Mouse (Mus musculus): ENCODE measurements around the gene P2rx1. TPM values are rescaled to one million over a fixed set of nuclear protein-coding genes. Genes with fewer than 3 reads are reported as not detected.

P2rx1 gene
- polyA plus RNA-seq, 1 experiment from 2014 or later, result not detected

DNA sequence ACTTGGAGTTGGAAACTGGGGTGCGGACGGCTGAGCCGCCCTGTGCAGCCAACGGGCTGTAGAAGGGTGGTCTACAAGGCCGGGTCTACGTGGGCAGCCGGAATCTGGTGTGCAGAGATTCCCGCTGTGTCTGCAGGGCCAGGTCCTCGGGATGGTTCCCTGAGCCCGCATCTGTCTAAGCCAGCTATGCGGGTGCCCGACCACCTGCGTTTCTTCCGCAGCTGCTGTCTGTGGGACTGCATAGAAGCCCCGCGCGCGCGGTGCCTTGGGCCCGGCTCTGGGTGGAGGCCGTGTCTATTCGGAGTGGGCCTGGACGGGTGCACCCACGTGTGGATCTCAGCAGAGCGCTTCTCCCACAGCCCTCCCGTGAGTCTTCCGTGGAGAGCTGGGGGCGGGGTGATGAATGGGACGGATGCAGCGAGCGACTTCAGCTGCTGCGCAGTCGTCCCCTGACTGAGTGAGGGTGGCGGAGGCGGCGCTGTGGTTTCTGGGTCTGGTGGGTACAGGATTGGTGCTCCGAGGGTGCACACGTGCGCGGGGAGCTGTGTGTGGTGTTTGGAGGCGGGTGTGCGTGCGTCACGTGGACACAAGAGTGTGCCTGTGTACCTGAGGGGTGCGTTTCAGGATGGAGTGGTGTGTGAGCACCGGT, 20.4 kb downstream of the P2rx1 start:
- in situ Hi-C loops (cut with MboI; ENCODE audit: low pct_unique_long_range_greater_than_20kb), result no loop called here
- CTCF ChIA-PET, result interaction anchor here (0.9 to 5.7 kb wide), 3 partner anchors 12 to 29 kb away, joined by 3 to 26 read pairs (median 3); no protein-coding TSS in a partner anchor
- ATAC-seq (peak; percentile 17), DNase-seq (ENCODE audit: low read depth, low spot score) (no peak)
- TF ChIP-seq CTCF (IDR thresholded peaks at IDR 0.05), result no peak
- no peaks in the 10 kb centered on the region for H3K27me3 ChIP-seq
- POLR2A ChIA-PET, result interaction anchor here (0.7 to 1.4 kb wide), 3 partner anchors 12 to 16 kb away, joined by 3 to 4 read pairs (median 3); no protein-coding TSS in a partner anchor

DNA sequence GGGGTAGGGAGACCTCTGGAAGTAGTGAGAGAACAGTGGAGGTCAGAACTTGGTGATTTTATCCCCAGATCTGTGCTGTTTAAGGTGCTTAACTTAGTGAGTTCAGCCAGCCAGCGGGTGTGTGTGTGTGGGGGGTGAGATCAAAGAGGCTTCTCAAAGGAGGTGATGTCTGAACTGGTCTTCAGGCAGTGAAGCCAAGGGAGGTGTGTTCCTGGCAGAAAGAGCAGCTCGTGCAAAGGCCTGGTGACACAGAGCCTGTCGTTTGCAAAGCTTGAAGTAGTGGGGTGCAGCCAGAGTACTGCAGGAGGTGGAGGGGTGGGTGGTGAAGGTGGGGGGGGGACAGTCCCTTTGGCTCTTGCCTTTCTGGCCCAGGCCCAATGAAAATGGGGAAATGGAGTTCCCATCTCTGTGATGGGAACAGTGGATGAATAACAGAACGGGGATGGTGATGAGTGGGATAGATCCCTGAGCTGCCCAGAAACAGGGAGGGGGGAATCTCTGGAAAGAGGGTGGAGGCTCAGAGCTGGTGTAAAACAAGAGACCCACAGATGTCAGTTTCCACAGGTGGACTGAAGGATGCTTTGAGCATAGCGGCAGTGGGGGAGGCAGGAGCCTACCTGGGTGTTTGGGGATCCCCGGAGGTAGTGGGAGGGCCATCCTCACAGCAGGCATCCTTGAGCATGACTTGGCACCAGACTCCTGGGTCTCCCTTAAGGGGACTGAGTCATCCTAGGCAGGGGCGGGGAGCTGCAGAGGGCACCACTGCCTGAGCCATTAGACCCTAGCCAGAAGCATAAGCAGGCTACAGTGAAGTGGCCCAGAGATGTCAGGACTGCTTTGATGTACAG, 22.3 kb downstream of the P2rx1 start:
- DNase-seq (ENCODE audit: low read depth, low spot score), result no peak
- in situ Hi-C loops (cut with MboI; ENCODE audit: low pct_unique_long_range_greater_than_20kb), result no loop called here
- no peaks in the 10 kb centered on the region for H3K27me3 ChIP-seq
- no peak for TF ChIP-seq CTCF (IDR thresholded peaks at IDR 0.05)
- ATAC-seq, result peak; percentile 36
- ChIA-PET CTCF (interaction anchor here (0.6 to 5.7 kb wide), 4 partner anchors 10 to 21 kb away, joined by 3 to 26 read pairs (median 3); no protein-coding TSS in a partner anchor), POLR2A (interaction anchor here (0.6 to 1.2 kb wide), 2 partner anchors 17 to 30 kb away, joined by 3 read pairs; no protein-coding TSS in a partner anchor)

DNA sequence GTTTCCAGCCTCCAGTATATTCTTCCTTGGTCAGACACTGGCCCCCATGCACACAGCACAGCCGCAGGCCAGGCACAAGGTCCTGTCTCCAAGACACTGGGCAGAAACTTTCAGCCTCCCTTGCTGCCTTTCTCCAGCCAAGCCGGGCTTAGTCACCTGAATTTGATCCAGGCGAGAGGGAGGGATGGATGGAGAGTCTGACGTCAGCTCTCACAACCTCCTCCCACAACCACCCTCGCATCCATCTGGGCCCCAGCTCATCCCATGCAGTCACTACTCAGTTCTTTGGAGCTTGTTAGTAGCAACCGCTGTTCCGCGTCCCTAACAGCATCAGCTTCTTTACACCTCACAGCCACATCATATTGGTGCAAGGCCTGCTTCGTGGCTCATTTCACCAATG, 24.2 kb downstream of the P2rx1 start:
- in situ Hi-C loops (cut with MboI; ENCODE audit: low pct_unique_long_range_greater_than_20kb), result no loop called here
- ATAC-seq (peak; percentile 9), DNase-seq (ENCODE audit: low read depth, low spot score) (no peak)
- POLR2A ChIA-PET, result interaction anchor here (1.1 kb wide), 1 partner anchor 25 kb away, joined by 3 read pairs; no protein-coding TSS in a partner anchor
- H3K27me3 ChIP-seq, result no peaks in the 10 kb centered on the region
- TF ChIP-seq CTCF (IDR thresholded peaks at IDR 0.05), result no peak
- CTCF ChIA-PET, result interaction anchor here (1.1 to 5.7 kb wide), 8 partner anchors 8 to 26 kb away, joined by 3 to 26 read pairs (median 4); no protein-coding TSS in a partner anchor

DNA sequence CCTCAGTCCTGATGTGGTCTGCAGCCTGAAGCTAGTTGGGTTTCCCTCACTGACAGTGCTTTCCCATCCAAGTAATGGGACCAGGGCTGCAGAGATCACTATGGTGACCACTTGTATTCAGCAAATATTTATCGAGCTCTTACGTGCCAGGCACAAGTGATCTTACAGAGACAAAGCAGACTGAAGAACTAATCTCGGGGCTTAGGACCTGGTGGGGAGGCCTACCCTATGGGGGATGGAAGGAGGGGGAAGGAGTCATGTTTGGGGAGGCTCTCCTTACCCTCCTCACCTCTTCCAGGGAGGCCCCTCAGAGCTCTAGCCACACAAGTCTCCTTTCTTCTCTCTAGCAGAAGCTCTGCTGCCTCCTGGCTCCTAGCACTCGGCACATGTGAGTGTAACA, 24.9 kb downstream of the P2rx1 start:
- ChIA-PET POLR2A (interaction anchor here (1.1 kb wide), 1 partner anchor 24 kb away, joined by 3 read pairs; no protein-coding TSS in a partner anchor), CTCF (interaction anchor here (1.1 to 5.7 kb wide), 7 partner anchors 8 to 25 kb away, joined by 3 to 26 read pairs (median 4); no protein-coding TSS in a partner anchor)
- H3K27me3 ChIP-seq, result no peaks in the 10 kb centered on the region
- ATAC-seq (no peak), DNase-seq (ENCODE audit: low read depth, low spot score) (no peak)
- no peak for TF ChIP-seq CTCF (IDR thresholded peaks at IDR 0.05)
- in situ Hi-C loops (cut with MboI; ENCODE audit: low pct_unique_long_range_greater_than_20kb), result no loop called here

DNA sequence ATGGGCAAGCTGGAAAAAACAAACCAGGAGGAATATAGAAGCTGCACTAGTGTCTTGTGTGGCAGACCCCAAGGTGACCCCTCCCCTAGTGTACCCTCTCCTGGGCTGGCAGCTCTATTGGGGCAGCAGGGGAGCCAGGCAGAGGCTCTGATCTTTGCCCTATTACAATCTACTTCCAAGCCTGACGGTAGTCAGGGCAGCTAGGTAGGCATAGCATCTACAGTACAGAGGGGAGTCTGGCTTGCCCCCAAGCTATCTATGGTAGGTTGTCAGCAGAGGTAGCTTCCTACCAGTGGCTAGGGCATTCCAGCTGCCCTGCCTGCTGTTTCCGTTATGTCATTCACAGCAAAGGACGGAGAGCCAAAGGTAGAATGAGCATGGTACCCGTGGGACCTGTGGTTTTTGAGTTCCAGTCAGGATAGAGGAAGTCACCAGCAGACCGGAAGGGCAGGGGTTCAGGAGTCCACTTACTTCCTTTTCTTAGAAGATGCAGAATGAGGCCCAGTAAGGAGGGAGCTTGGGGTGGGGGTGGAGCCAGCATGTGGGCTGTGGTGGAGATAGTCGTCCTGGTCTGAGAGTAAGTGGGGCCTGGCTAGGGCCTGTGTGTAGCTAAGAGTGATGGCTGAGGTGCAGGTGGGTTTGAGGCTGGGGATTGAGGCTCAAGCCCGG, 25.5 kb downstream of the P2rx1 start:
- no peak for DNase-seq (ENCODE audit: low read depth, low spot score)
- no peaks in the 10 kb centered on the region for H3K27me3 ChIP-seq
- CTCF ChIA-PET, result interaction anchor here (1.4 to 2.1 kb wide), 4 partner anchors 10 to 22 kb away, joined by 3 to 6 read pairs (median 4); no protein-coding TSS in a partner anchor
- TF ChIP-seq CTCF (IDR thresholded peaks at IDR 0.05), result no peak
- in situ Hi-C loops (cut with MboI; ENCODE audit: low pct_unique_long_range_greater_than_20kb), result no loop called here
- ATAC-seq, result no peak
- POLR2A ChIA-PET, result no interaction called here

DNA sequence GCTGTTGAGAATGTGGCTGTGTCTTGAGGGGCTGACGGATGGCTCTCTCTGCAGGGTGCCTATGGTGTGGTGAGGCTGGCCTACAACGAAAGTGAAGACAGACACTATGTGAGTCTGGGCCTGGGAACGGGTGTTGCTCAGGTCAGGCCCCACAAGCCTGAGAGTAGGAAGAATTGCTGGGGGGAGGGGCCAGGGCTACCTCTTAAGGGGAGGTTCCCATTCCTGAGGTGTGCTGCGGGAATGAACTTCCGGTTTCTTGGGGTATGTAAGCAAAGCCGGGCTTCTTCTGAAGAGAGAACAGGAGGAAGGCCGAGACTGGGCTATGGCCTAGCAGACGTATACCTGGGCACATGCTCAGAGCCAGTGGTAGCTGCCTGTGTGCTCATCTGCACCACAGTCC, 28.1 kb downstream of the P2rx1 start:
- DNase-seq (ENCODE audit: low read depth, low spot score), result no peak
- in situ Hi-C loops (cut with MboI; ENCODE audit: low pct_unique_long_range_greater_than_20kb), result no loop called here
- no peak for TF ChIP-seq CTCF (IDR thresholded peaks at IDR 0.05)
- ChIA-PET POLR2A (no interaction called here), CTCF (interaction anchor here (1.5 kb wide), 1 partner anchor 20 kb away, joined by 4 read pairs; no protein-coding TSS in a partner anchor)
- ATAC-seq, result no peak
- H3K27me3 ChIP-seq, result no peaks in the 10 kb centered on the region

DNA sequence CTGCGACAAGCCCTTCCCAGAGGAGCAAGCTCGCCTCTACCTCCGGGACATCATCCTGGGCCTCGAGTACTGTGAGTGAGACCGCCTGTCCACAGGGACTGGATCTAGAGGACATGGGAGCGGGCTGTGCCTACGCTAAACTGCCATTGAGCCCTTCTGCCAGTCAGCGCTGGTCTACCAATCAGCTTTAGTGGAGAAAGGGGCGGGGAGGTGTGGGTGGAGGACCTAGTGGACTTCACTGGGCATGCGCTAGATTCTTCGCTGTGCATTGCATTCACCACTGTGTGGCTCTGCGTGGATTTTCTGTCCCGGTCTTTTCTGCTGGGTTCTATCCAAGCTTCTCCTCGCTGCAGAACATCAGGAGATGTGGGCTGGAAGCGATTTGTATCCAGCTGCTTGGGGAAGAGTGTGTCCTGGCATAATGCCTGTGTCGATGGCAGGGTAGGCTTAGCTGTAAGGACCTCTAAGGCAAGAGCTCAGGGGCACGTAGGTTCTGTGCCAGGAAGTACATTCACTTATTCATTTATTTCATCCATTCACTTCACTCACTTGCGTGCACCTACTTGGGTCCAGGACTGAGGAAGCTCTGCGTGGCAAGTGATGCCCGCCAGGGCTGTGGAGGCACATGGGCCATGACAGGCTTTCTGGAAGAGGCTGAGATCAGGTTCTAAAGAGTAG, 32.1 kb downstream of the P2rx1 start:
- ATAC-seq (peak; percentile 59), DNase-seq (ENCODE audit: low read depth, low spot score) (no peak)
- H3K27me3 ChIP-seq, result no peaks in the 10 kb centered on the region
- in situ Hi-C loops (cut with MboI; ENCODE audit: low pct_unique_long_range_greater_than_20kb), result no loop called here
- ChIA-PET POLR2A (interaction anchor here (0.7 to 0.9 kb wide), 3 partner anchors 9 to 17 kb away, joined by 3 to 5 read pairs (median 3); no protein-coding TSS in a partner anchor), CTCF (interaction anchor here (0.8 to 3.5 kb wide), 6 partner anchors 8 to 30 kb away, joined by 3 to 16 read pairs (median 4); partner anchors contain the start of gene Ncbp3)
- TF ChIP-seq CTCF (IDR thresholded peaks at IDR 0.05), result no peak

DNA sequence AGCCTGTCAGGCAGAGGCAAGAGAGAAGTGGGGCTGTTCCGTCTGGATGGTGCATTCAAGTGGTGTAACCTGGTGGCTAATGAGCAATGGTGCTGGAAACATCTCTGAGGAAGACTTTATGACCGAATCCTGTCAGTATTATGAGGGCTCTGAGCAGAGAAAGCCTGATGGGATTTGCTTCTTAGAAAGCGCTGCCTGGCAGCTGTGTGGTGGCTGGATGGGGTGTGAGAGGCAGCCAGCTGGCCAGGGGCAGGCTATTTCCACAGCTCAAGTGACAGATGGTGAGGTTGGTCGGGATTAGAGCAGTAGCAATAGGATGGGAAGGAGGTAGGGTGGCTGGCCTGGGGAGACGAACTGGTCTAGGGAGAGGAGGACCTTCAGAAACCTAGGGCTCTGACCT, 32.6 kb downstream of the P2rx1 start:
- no peak for DNase-seq (ENCODE audit: low read depth, low spot score)
- H3K27me3 ChIP-seq, result no peaks in the 10 kb centered on the region
- no peak for TF ChIP-seq CTCF (IDR thresholded peaks at IDR 0.05)
- ChIA-PET POLR2A (interaction anchor here (0.9 kb wide), 2 partner anchors 12 to 18 kb away, joined by 3 read pairs; no protein-coding TSS in a partner anchor), CTCF (interaction anchor here (1.2 to 3.5 kb wide), 5 partner anchors 8 to 31 kb away, joined by 3 to 16 read pairs (median 4); partner anchors contain the start of gene Ncbp3)
- no peak for ATAC-seq
- in situ Hi-C loops (cut with MboI; ENCODE audit: low pct_unique_long_range_greater_than_20kb), result no loop called here

DNA sequence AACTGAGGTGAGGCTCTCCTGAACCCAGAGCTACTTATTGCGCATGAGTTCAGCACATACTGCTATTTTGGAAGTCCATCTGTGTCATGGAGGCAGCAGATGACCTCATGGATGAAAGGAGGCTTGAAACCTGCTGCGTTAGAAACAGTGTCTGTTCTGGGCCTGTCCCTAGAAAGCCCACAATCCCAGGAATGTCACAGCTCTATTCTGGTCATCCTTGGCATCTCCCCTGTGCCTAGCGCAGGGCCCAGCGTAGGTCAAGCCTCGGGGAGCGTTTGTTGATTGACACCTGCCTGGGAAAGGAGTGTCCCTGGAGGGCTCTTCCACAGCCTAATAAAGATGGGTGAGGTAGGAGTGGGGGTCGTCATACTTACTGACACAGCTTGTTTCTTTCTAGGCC, 37.2 kb downstream of the P2rx1 start:
- ChIA-PET POLR2A (interaction anchor here (1.3 kb wide), 1 partner anchor 17 kb away, joined by 4 read pairs; no protein-coding TSS in a partner anchor), CTCF (interaction anchor here (1.0 to 2.1 kb wide), 6 partner anchors 12 to 31 kb away, joined by 3 to 9 read pairs (median 5); partner anchors contain the start of gene Ncbp3)
- in situ Hi-C loops (cut with MboI; ENCODE audit: low pct_unique_long_range_greater_than_20kb), result no loop called here
- TF ChIP-seq CTCF (IDR thresholded peaks at IDR 0.05), result no peak
- H3K27me3 ChIP-seq, result no peaks in the 10 kb centered on the region
- DNase-seq (ENCODE audit: low read depth, low spot score) (no peak), ATAC-seq (no peak)
